Mouse (Mus musculus) embryonic fibroblast, embryonic 13.5 days (primary cell): Measurements from ENCODE around the gene Sult2b1.
A peak's percentile ranks its signal among the peaks of the same experiment; 100 is the strongest.

ENCODE experiments used
- CTCF ChIP-seq: IDR thresholded peaks from 2 replicates; pipeline ENCODE4 v1.5.1; 2011; ENCODE audit warnings: mild to moderate bottlenecking, control low read depth, low read length, moderate library complexity, borderline replicate concordance; ENCODE audit not compliant: insufficient read depth
- POLR2A ChIP-seq: IDR thresholded peaks from 2 replicates; pipeline ENCODE4 v1.6.1; 2011; ENCODE audit warnings: low read depth, mild to moderate bottlenecking, control low read depth, low read length, moderate library complexity

DNA sequence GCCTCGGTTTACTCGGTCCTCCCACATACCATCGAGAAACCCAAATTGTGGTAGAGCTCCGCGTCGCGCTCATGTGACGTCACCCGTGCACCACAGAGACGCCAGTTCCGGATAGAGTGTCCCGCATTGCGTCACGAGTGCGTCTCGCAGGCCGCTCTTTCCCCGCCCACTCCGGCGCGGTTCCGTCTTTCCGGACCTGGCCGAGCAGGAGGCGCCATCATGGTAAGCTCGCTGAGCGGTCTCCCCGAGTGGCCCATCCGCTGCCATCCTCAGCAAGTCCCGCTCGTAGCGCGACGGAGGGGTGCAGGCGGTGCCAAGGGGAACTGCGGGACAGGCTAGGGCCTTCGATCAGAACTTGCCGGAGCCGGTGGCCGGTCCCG lies 66.6 kb downstream of the Sult2b1 start, which contains the start of gene Sphk2:
- TF ChIP-seq CTCF, result no peak
- peak; percentile 99 for TF ChIP-seq POLR2A
